Mouse (Mus musculus): ENCODE results near the gene Invs. TPM values are rescaled to one million over a fixed set of nuclear protein-coding genes. Genes with fewer than 3 reads are reported as not detected.

The Invs gene
- polyA plus RNA-seq (2016; fragmentation: Nextera tagmentation; extraction: Ambion mirVana), result 12.3 and 15.9 TPM in 2 replicates

DNA sequence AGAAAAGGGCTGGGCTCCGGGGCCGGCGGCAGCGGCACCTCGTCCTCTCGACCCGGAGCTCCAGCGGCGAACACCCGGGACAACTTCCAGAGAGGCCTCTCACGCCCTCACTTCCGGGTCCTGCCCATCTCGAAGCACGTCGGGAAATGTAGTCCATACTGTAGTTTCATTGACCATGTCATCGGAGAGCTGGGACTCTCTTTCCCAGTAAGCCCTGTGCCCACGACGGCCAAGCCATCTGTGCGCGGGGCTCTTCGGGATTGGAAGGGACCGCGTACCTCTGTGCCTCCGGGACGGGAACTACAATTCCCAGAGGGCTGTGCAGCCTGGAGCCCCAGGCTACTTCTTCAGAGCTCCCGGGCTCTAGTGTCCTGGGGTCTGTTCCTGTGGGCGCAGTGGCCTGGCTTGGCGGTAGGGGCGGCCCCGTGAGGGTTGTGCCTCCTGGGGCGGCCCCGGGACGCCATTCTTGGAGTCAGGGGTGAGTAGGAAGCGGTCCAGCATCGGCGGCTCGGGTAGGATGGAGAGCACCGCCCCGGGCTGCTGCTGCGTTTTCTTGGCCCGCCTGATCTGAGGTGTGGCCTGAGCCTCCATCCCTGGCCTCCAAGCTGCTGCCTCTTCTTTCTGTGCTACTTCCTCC is at the start of gene Invs, which contains the start of gene Erp44:
TSS of gene Invs (plus strand) at position 263 of the 637 bp plus-strand sequence.
TSS of gene Erp44 (minus strand) at position 61 of the 637 bp plus-strand sequence.
- peak within 1 kb of the TSS; percentile 80 for H3K27ac ChIP-seq
- peaks cover 5% of the 10 kb centered on the region for H3K4me1 ChIP-seq
- peak within 1 kb of the TSS; percentile 99 for H3K4me3 ChIP-seq
- H3K9ac ChIP-seq, result peak within 1 kb of the TSS; percentile 87
- H3K36me3 ChIP-seq, result no peaks in the 10 kb centered on the region
- peak; percentile 100 for ATAC-seq (ENCODE audit: insufficient number of reproducible peaks, insufficient read depth, low FRiP score, low TSS enrichment)
- peak within 1 kb of the TSS; percentile 92 for H3K4me2 ChIP-seq (replicated peaks)
- no peaks in the 10 kb centered on the region for H3K9me3 ChIP-seq
- no peaks in the 10 kb centered on the region for H3K27me3 ChIP-seq
- WGBS, result under 1% methylated on average over 41 of the region's 41 CpGs

DNA sequence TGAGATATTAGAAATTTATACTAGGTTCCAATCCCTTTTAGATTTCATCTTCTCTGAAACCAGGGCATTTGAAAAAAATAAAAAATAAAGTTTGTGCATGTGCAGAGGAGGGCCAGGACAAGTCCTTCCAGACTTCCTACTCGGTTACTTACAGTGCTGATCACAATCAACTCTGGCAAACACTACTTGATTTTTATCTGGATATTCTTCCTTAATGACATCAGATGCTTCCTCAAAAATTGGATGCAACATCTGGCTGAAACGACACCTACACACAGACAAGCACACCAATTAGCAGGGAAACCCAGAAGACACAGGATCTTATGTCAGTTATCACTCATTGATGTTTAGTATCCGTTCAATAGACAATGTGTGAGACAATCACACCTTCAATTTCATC is 42.8 kb upstream of the Invs start:
- H3K4me1 ChIP-seq, result no peaks in the 10 kb centered on the region
- peaks cover 4% of the 10 kb centered on the region; the same call in 1 of the 2 replicates for H3K36me3 ChIP-seq
- ATAC-seq (ENCODE audit: insufficient number of reproducible peaks, insufficient read depth, low FRiP score, low TSS enrichment), result no peak
- H3K9me3 ChIP-seq, result no peaks in the 10 kb centered on the region
- no peak overlapping the region for H3K4me2 ChIP-seq (replicated peaks)
- no peaks in the 10 kb centered on the region for H3K27me3 ChIP-seq
- H3K9ac ChIP-seq, result no peak overlapping the region
- WGBS, result 86% methylated on average over 3 of the region's 3 CpGs
- H3K27ac ChIP-seq, result no peak overlapping the region
- H3K4me3 ChIP-seq, result no peak overlapping the region

DNA sequence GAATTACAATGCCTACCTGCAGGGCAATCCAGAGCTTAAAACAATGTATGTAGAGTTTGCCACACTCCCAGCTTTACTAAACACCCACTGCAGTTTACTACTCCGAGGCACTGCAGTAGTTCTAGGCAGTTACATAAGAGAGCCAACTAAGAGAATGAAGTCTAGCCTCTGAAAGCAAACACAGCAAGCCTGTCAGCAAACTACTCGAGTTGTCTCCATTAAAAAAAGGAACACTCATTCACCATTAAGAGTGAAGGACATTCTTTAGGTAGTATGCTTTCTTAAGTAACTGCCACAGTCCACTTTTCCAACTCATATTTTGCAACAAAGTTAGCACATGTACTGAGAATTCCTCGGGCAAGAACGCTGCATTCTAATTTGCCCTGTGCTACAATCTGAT is 40.5 kb upstream of the Invs start:
- H3K27ac ChIP-seq, result no peak overlapping the region
- H3K36me3 ChIP-seq, result peaks cover 4% of the 10 kb centered on the region; the same call in 1 of the 2 replicates
- no peak overlapping the region for H3K9ac ChIP-seq
- no peak overlapping the region for H3K4me3 ChIP-seq
- no peaks in the 10 kb centered on the region for H3K4me1 ChIP-seq
- no peaks in the 10 kb centered on the region for H3K9me3 ChIP-seq
- no peaks in the 10 kb centered on the region for H3K27me3 ChIP-seq
- H3K4me2 ChIP-seq (replicated peaks), result no peak overlapping the region
- 89% methylated on average over 4 of the region's 4 CpGs for WGBS
- no peak for ATAC-seq (ENCODE audit: insufficient number of reproducible peaks, insufficient read depth, low FRiP score, low TSS enrichment)

DNA sequence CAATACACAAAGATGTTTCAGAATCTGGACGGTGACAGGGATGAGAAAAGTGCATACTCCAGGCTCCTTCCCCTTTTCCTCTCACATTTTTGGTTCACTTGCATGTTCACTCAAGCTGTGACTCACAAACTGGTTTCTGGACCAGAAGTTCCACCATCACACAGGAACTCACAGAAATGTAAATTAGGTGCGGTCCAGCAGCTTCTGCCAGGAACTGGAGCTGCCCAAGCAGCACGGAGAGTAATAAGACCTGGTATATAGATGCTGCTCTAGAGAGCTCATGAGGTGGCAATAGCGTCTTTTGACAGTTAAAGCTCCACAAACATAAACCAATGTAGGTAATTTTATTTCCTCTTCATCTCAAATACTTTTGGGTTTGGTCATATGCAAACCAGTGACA is 37.1 kb upstream of the Invs start:
- H3K36me3 ChIP-seq, result no peaks in the 10 kb centered on the region
- WGBS, result 86% methylated on average over 4 of the region's 4 CpGs
- no peaks in the 10 kb centered on the region for H3K27me3 ChIP-seq
- H3K27ac ChIP-seq, result no peak overlapping the region
- no peak overlapping the region for H3K4me3 ChIP-seq
- no peak overlapping the region for H3K9ac ChIP-seq
- no peaks in the 10 kb centered on the region for H3K9me3 ChIP-seq
- H3K4me2 ChIP-seq (replicated peaks), result no peak overlapping the region
- no peak for ATAC-seq (ENCODE audit: insufficient number of reproducible peaks, insufficient read depth, low FRiP score, low TSS enrichment)
- no peaks in the 10 kb centered on the region for H3K4me1 ChIP-seq

DNA sequence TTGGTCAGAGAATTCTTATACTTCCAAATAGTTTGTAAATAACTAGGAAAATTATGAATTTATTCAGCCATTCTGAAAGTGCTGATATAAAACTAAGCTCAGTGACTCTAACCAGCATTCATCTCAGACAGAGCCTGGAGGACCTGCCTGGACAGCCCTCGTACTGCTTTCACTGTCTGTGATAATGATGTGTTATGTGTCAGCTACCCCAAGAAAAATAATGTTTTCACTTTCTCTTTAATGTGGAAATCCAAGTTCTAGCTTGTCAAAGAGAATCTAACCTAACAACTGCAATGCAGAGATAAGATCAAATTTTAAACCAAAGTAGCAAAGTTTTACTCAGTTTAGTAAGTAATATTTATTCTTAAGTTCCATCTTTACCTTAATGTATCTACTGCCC is 35.8 kb upstream of the Invs start:
- no peak overlapping the region for H3K9ac ChIP-seq
- H3K9me3 ChIP-seq, result no peaks in the 10 kb centered on the region
- WGBS, result 69% methylated on average over 1 of the region's 1 CpGs
- H3K27me3 ChIP-seq, result no peaks in the 10 kb centered on the region
- H3K4me1 ChIP-seq, result no peaks in the 10 kb centered on the region
- no peak for ATAC-seq (ENCODE audit: insufficient number of reproducible peaks, insufficient read depth, low FRiP score, low TSS enrichment)
- H3K4me2 ChIP-seq (replicated peaks), result no peak overlapping the region
- no peaks in the 10 kb centered on the region for H3K36me3 ChIP-seq
- H3K27ac ChIP-seq, result no peak overlapping the region
- H3K4me3 ChIP-seq, result no peak overlapping the region

DNA sequence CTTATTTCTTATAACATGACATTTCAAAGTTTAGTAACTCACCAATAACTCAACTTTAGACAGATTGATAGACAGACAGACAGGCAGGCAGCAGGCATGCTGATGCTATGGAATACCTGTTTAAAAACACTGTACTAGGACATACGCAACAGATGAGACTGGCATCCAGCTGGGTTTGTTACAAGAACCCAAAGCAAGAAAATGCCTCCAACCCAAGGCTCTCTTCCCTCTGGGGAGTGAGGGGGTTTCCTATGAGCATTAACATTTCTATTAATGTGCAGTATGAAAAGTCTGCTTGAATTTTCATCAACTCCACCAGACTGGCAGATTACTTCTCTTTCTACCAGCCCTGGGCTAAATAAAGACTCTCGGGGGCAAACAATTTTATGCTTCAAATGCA is 35.3 kb upstream of the Invs start:
- Histone ChIP-seq H3K4me2 (replicated peaks) (no peak overlapping the region), H3K9me3 (no peaks in the 10 kb centered on the region), H3K9ac (no peak overlapping the region), H3K27me3 (no peaks in the 10 kb centered on the region), H3K36me3 (no peaks in the 10 kb centered on the region), H3K27ac (no peak overlapping the region), H3K4me3 (no peak overlapping the region), H3K4me1 (no peaks in the 10 kb centered on the region)
- no peak for ATAC-seq (ENCODE audit: insufficient number of reproducible peaks, insufficient read depth, low FRiP score, low TSS enrichment)
- 75% methylated on average over 2 of the region's 2 CpGs for WGBS

DNA sequence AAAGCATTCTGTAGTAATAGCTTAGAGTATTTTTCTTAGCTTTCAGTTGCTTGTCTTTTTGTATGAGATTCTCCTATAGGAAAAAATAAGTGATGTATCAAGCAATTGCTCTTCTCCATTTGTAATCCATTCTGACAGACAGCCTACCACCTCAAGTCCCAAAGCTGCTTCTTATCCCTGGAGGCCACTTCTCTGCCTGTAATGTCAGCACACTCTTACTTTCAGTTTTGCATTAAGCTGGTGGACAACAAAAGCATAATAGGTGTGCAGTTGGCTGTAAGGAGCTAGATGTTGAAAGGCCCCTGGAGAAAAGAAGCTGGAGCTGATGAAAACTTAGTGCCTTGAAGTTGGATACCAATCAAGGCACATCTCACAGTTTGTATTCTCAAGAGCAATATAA is 26.3 kb upstream of the Invs start:
- no peaks in the 10 kb centered on the region for H3K9me3 ChIP-seq
- no peaks in the 10 kb centered on the region for H3K36me3 ChIP-seq
- no peaks in the 10 kb centered on the region for H3K27me3 ChIP-seq
- H3K4me3 ChIP-seq, result no peak overlapping the region
- no peak for ATAC-seq (ENCODE audit: insufficient number of reproducible peaks, insufficient read depth, low FRiP score, low TSS enrichment)
- no peak overlapping the region for H3K27ac ChIP-seq
- no peak overlapping the region for H3K4me2 ChIP-seq (replicated peaks)
- H3K9ac ChIP-seq, result no peak overlapping the region
- no peaks in the 10 kb centered on the region for H3K4me1 ChIP-seq

DNA sequence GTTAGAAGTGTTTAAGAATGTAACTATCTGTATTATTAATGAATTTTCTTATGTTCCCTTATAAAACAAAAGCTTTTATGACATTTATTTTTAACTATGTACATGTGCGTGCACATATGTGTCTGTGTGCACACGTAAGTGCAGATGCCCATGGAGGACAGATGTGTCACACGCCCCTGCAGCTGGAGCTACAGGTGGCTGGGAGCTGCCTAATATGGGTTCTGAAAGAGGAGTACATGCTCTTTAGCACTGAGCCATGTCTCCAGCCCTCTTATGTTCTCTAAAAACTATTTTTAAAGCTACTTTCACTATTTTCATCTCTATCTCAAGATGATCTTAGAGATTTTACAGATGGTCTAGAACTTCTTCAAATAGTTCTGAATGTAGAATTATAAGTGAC is 21.5 kb upstream of the Invs start:
- Histone ChIP-seq H3K4me3 (no peak overlapping the region), H3K27ac (no peak overlapping the region), H3K9ac (no peak overlapping the region), H3K4me1 (no peaks in the 10 kb centered on the region), H3K4me2 (replicated peaks) (no peak overlapping the region), H3K36me3 (no peaks in the 10 kb centered on the region), H3K9me3 (no peaks in the 10 kb centered on the region), H3K27me3 (no peaks in the 10 kb centered on the region)
- 93% methylated on average over 3 of the region's 3 CpGs for WGBS
- ATAC-seq (ENCODE audit: insufficient number of reproducible peaks, insufficient read depth, low FRiP score, low TSS enrichment), result no peak

DNA sequence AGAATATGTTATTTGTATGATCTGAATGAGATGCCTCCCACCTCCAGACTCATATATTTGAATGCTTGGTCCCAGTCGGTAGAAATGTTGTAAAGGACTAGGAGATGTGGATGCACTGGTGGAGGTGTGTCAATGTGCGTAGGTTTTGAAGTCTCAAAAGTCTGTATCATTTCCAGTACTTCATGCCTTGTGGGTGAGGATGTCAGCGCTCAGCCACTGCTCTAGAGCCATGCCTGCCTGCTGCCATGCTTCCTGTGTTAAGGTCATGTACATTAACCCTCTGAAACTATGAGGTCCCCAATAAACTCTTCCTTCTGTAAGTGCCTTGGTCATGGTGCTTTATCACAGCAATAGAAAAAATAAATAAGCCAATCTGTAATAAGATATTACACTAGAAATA is 11.9 kb upstream of the Invs start:
- Histone ChIP-seq H3K36me3 (no peaks in the 10 kb centered on the region), H3K27me3 (no peaks in the 10 kb centered on the region)

DNA sequence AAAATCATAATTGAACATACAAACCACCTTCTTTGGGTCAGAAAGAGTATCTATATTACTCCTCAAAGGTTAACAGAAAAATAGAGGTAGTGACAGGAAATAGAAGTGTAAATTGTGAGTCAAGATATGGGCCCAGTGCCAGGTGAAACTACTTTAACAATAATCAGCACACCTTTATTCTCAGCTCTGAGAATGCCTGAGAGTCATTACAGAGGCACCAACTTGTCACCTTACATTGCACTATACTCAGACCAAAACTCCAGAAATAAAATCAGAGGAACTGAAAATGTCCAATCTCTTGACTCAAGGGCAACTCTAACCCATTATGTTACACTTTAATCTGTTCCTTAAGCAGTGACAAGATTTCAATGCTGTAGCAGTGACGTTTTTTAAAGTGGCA is 11.4 kb upstream of the Invs start:
- no peak overlapping the region for H3K4me2 ChIP-seq (replicated peaks)
- no peaks in the 10 kb centered on the region for H3K9me3 ChIP-seq
- no peaks in the 10 kb centered on the region for H3K4me1 ChIP-seq
- H3K9ac ChIP-seq, result no peak overlapping the region
- WGBS, result 72% methylated on average over 1 of the region's 1 CpGs
- no peak overlapping the region for H3K27ac ChIP-seq
- ATAC-seq (ENCODE audit: insufficient number of reproducible peaks, insufficient read depth, low FRiP score, low TSS enrichment), result no peak
- H3K27me3 ChIP-seq, result no peaks in the 10 kb centered on the region
- H3K4me3 ChIP-seq, result no peak overlapping the region
- H3K36me3 ChIP-seq, result no peaks in the 10 kb centered on the region

More for the DNA sequence above, 11.9 kb upstream of the Invs start:
- H3K9ac ChIP-seq, result no peak overlapping the region
- no peak overlapping the region for H3K4me2 ChIP-seq (replicated peaks)
- no peak for ATAC-seq (ENCODE audit: insufficient number of reproducible peaks, insufficient read depth, low FRiP score, low TSS enrichment)
- H3K27ac ChIP-seq, result no peak overlapping the region
- H3K4me1 ChIP-seq, result no peaks in the 10 kb centered on the region
- H3K4me3 ChIP-seq, result no peak overlapping the region
- WGBS, result 84% methylated on average over 3 of the region's 3 CpGs
- no peaks in the 10 kb centered on the region for H3K9me3 ChIP-seq

DNA sequence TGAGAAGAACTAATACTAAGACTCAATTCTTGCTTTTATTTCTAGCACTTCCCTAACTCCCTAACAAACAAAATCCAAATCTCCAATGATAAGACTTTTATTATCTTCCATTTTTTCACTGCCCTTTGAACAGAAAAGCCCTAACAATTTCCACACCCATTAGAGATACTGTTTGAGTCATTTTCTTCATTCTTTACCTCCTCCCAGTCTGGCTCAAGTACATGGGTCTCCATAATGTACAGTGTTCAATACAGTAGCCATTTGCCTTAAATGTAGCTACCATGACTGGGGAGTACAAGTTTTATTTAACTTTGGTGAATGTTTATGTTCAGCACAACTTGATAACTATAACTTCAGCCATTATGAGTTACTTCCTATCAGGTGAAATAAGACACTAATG is 9.0 kb upstream of the Invs start:
- Histone ChIP-seq H3K27ac (no peak overlapping the region), H3K4me3 (no peak overlapping the region), H3K27me3 (no peaks in the 10 kb centered on the region), H3K9ac (no peak overlapping the region), H3K4me1 (no peaks in the 10 kb centered on the region), H3K9me3 (no peaks in the 10 kb centered on the region), H3K36me3 (no peaks in the 10 kb centered on the region), H3K4me2 (replicated peaks) (no peak overlapping the region)
- no peak for ATAC-seq (ENCODE audit: insufficient number of reproducible peaks, insufficient read depth, low FRiP score, low TSS enrichment)

DNA sequence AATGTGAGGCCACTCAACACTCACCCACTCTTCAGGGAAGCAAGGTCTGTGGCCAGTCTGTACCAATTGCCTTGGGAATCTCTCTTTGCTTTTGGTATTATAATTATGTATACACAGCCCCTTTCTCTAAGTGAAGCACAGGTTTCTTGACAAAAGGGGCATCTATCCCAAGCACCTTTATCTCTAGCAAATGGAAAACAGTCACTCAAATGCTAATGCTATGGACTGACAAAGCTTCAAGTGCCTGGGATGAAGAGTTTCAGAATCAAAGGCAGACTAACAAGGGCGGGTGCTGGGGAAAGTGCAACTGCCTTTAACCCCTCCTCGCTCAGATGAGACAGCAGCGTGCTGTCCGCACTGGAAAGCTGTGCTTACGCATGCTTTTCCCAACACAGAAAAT is 7.7 kb upstream of the Invs start:
- Histone ChIP-seq H3K27me3 (no peaks in the 10 kb centered on the region), H3K4me3 (no peak overlapping the region), H3K36me3 (no peaks in the 10 kb centered on the region), H3K4me2 (replicated peaks) (no peak overlapping the region), H3K4me1 (no peaks in the 10 kb centered on the region), H3K9ac (no peak overlapping the region), H3K27ac (no peak overlapping the region), H3K9me3 (no peaks in the 10 kb centered on the region)
- 56% methylated on average over 5 of the region's 5 CpGs for WGBS
- no peak for ATAC-seq (ENCODE audit: insufficient number of reproducible peaks, insufficient read depth, low FRiP score, low TSS enrichment)

Measured in embryonic facial prominence, embryonic 12.5 days (tissue).